Mouse (Mus musculus): Measurements from ENCODE around the gene Pfn4. TPM values are rescaled to one million over a fixed set of nuclear protein-coding genes. Genes with fewer than 3 reads are reported as not detected.

The Pfn4 gene
- polyA plus RNA-seq (2015; fragmentation: Nextera tagmentation; extraction: Ambion mirVana), result 4.2 and 5.2 TPM in 2 replicates

GRCm38 (mm10) chr12:4768492-4769332 lies at the start of gene Pfn4, which contains the start of gene Fam228b:
Pfn4 (plus strand) TSS chr12:4769022.
Fam228b (minus strand) TSS chr12:4769267.
- Histone ChIP-seq H3K27ac (peak within 1 kb of the TSS; percentile 91), H3K27me3 (ENCODE audit: insufficient read depth, low read length) (no peaks in the 10 kb centered on the region), H3K4me2 (ENCODE audit: low read length) (peak within 1 kb of the TSS; percentile 77), H3K4me1 (replicated peaks; ENCODE audit: insufficient read depth, low read length) (0 out of 2 replicates have a peak, but pooled peaks cover 4% of the 10 kb centered on the region), H3K9me3 (replicated peaks; ENCODE audit: low read length) (no peaks in the 10 kb centered on the region), H3K36me3 (ENCODE audit: insufficient read depth, low read length) (no peaks in the 10 kb centered on the region), H3K9ac (ENCODE audit: low read depth, low read length) (peak within 1 kb of the TSS; percentile 87), H3K4me3 (replicated peaks; ENCODE audit: low read depth, low read length) (peak within 1 kb of the TSS; percentile 72)
- WGBS, result 3% methylated on average over 61 of the region's 61 CpGs
- ATAC-seq (replicated peaks; ENCODE audit: low FRiP score, low read depth) (peak; percentile 99), DNase-seq (ENCODE audit: low spot score) (peak; percentile 94)
- peak; percentile 96 for TF ChIP-seq CTCF (IDR thresholded peaks at IDR 0.05; ENCODE audit: low read depth)

- Histone ChIP-seq H3K27ac (no peak overlapping the region), H3K27me3 (ENCODE audit: insufficient read depth, low read length) (no peaks in the 10 kb centered on the region), H3K4me2 (ENCODE audit: low read length) (no peak overlapping the region), H3K9me3 (replicated peaks; ENCODE audit: low read length) (no peaks in the 10 kb centered on the region), H3K9ac (ENCODE audit: low read depth, low read length) (no peak overlapping the region), H3K4me3 (replicated peaks; ENCODE audit: low read depth, low read length) (no peak overlapping the region), H3K4me1 (replicated peaks; ENCODE audit: insufficient read depth, low read length) (no peaks in the 10 kb centered on the region), H3K36me3 (ENCODE audit: insufficient read depth, low read length) (peaks cover 6% of the 10 kb centered on the region; the same call in 1 of the 2 replicates)
- WGBS, result 74% methylated on average over 13 of the region's 13 CpGs
- ATAC-seq (replicated peaks; ENCODE audit: low FRiP score, low read depth), result no peak
- DNase-seq (ENCODE audit: low spot score), result no peak
- TF ChIP-seq CTCF (IDR thresholded peaks at IDR 0.05; ENCODE audit: low read depth), result no peak
Measured at GRCm38 (mm10) chr12:4719066-4719761, 49.6 kb upstream of the Pfn4 start.

GRCm38 (mm10) chr12:4719762-4720754 lies 48.8 kb upstream of the Pfn4 start:
- Histone ChIP-seq H3K9ac (ENCODE audit: low read depth, low read length) (no peak overlapping the region), H3K27me3 (ENCODE audit: insufficient read depth, low read length) (no peaks in the 10 kb centered on the region), H3K4me1 (replicated peaks; ENCODE audit: insufficient read depth, low read length) (no peaks in the 10 kb centered on the region), H3K4me3 (replicated peaks; ENCODE audit: low read depth, low read length) (no peak overlapping the region), H3K9me3 (replicated peaks; ENCODE audit: low read length) (no peaks in the 10 kb centered on the region), H3K27ac (no peak overlapping the region), H3K4me2 (ENCODE audit: low read length) (no peak overlapping the region), H3K36me3 (ENCODE audit: insufficient read depth, low read length) (peaks cover 5% of the 10 kb centered on the region; the same call in 1 of the 2 replicates)
- no peak for DNase-seq (ENCODE audit: low spot score)
- peak; percentile 49 for TF ChIP-seq CTCF (IDR thresholded peaks at IDR 0.05; ENCODE audit: low read depth)
- no peak for ATAC-seq (replicated peaks; ENCODE audit: low FRiP score, low read depth)
- WGBS, result 79% methylated on average over 17 of the region's 17 CpGs

- H3K4me1 ChIP-seq (replicated peaks; ENCODE audit: insufficient read depth, low read length), result no peaks in the 10 kb centered on the region
- ATAC-seq (replicated peaks; ENCODE audit: low FRiP score, low read depth) (no peak), DNase-seq (ENCODE audit: low spot score) (no peak)
- no peak for TF ChIP-seq CTCF (IDR thresholded peaks at IDR 0.05; ENCODE audit: low read depth)
- no peak overlapping the region for H3K9ac ChIP-seq (ENCODE audit: low read depth, low read length)
- 94% methylated on average over 3 of the region's 3 CpGs for WGBS
- H3K36me3 ChIP-seq (ENCODE audit: insufficient read depth, low read length), result no peaks in the 10 kb centered on the region
- H3K9me3 ChIP-seq (replicated peaks; ENCODE audit: low read length), result no peaks in the 10 kb centered on the region
- H3K4me3 ChIP-seq (replicated peaks; ENCODE audit: low read depth, low read length), result no peak overlapping the region
- no peaks in the 10 kb centered on the region for H3K27me3 ChIP-seq (ENCODE audit: insufficient read depth, low read length)
- no peak overlapping the region for H3K27ac ChIP-seq
- H3K4me2 ChIP-seq (ENCODE audit: low read length), result no peak overlapping the region
Measured at GRCm38 (mm10) chr12:4729165-4729564, 39.7 kb upstream of the Pfn4 start.

- WGBS, result 42% methylated on average over 4 of the region's 4 CpGs
- Histone ChIP-seq H3K36me3 (ENCODE audit: insufficient read depth, low read length) (no peaks in the 10 kb centered on the region), H3K27ac (no peak overlapping the region)
Measured at GRCm38 (mm10) chr12:4731629-4732028, 37.2 kb upstream of the Pfn4 start.

More at GRCm38 (mm10) chr12:4731629-4732028, 37.2 kb upstream of the Pfn4 start:
- no peak overlapping the region for H3K9ac ChIP-seq (ENCODE audit: low read depth, low read length)
- DNase-seq (ENCODE audit: low spot score), result peak; percentile 17
- no peak overlapping the region for H3K4me3 ChIP-seq (replicated peaks; ENCODE audit: low read depth, low read length)
- TF ChIP-seq CTCF (IDR thresholded peaks at IDR 0.05; ENCODE audit: low read depth), result no peak
- H3K27me3 ChIP-seq (ENCODE audit: insufficient read depth, low read length), result no peaks in the 10 kb centered on the region
- H3K4me2 ChIP-seq (ENCODE audit: low read length), result no peak overlapping the region
- ATAC-seq (replicated peaks; ENCODE audit: low FRiP score, low read depth), result no peak
- no peaks in the 10 kb centered on the region for H3K9me3 ChIP-seq (replicated peaks; ENCODE audit: low read length)
- no peaks in the 10 kb centered on the region for H3K4me1 ChIP-seq (replicated peaks; ENCODE audit: insufficient read depth, low read length)

Data from kidney, postnatal 0 days (tissue).